Mouse (Mus musculus) G1E (cell line): Measurements from ENCODE around the gene Kcne2. TPM values are rescaled to one million over a fixed set of nuclear protein-coding genes. Genes with fewer than 3 reads are reported as not detected.

Experiments
- ATAC-seq: 2 replicates; pipeline ENCODE4 v1.8.0; 2016; ENCODE audit warnings: mild to moderate bottlenecking; ENCODE audit not compliant: insufficient number of reproducible peaks, poor library complexity, low FRiP score, severe bottlenecking; ENCODE audit errors: extremely low read depth
- DNase-seq: peaks from one replicate; pipeline ENCODE4 v3.0.0; 2012; ENCODE audit warnings: low spot score
- H3K27me3 ChIP-seq: 2 replicates; pipeline ENCODE4 v1.6.1; 2012; ENCODE audit warnings: mild to moderate bottlenecking, low read length, inconsistent platforms; ENCODE audit not compliant: insufficient read depth
- H3K36me3 ChIP-seq: replicated peaks from 2 replicates; pipeline ENCODE3; 2012; ENCODE audit warnings: mild to moderate bottlenecking, inconsistent platforms
- H3K4me1 ChIP-seq: 2 replicates; pipeline ENCODE4 v1.6.1; 2012; ENCODE audit warnings: low read depth, low read length, inconsistent platforms, mixed read lengths; ENCODE audit not compliant: insufficient read depth
- H3K4me3 ChIP-seq: 2 replicates; pipeline ENCODE4 v1.5.1; 2012; ENCODE audit warnings: low read depth, mild to moderate bottlenecking, inconsistent platforms, low read length, moderate library complexity, mixed read lengths
- H3K9me3 ChIP-seq: replicated peaks from 2 replicates; pipeline ENCODE4 v1.6.1; 2012; ENCODE audit warnings: inconsistent platforms
- CTCF ChIP-seq: IDR thresholded peaks from 2 replicates; pipeline ENCODE4 v1.5.1; 2012; ENCODE audit warnings: low read depth, low read length, inconsistent platforms, mixed read lengths
- GATA1 ChIP-seq: IDR thresholded peaks from 2 replicates; pipeline ENCODE4 v1.6.1; 2012; ENCODE audit warnings: borderline replicate concordance, low read length, inconsistent platforms, mixed read lengths
- GATA2 ChIP-seq: IDR thresholded peaks from 2 replicates; pipeline ENCODE4 v1.6.1; 2012; ENCODE audit warnings: low read depth, low read length, inconsistent platforms, borderline replicate concordance
- POLR2AphosphoS5 ChIP-seq: IDR thresholded peaks from 2 replicates; pipeline ENCODE4 v1.6.1; 2012; ENCODE audit warnings: low read depth, low read length, inconsistent platforms; ENCODE audit not compliant: insufficient replicate concordance
- TAL1 ChIP-seq: conservative IDR thresholded peaks from 2 replicates; pipeline ENCODE4 v1.6.1; 2012; ENCODE audit warnings: low read depth, low read length, inconsistent platforms, mixed read lengths
- polyA plus RNA-seq: library from polyadenylated mRNA; stranded (reverse); fragments of >175 nt; gene quantifications from 2 replicates; pipeline ENCODE4 v1.2.3, GENCODE M21; 2012
- total RNA-seq, 2 experiments: library from RNA; stranded (forward) in 1 of 2; stranded (reverse) in 1 of 2; fragments of 200-1000 nt in 1 of 2; fragments of >200 nt in 1 of 2; fragmentation: Nextera tagmentation in 1 of 2; gene quantifications; 2 replicates each; pipeline ENCODE4 v1.2.3; 2014 to 2017

Gene Kcne2
- total RNA-seq (2014; fragmentation: Nextera tagmentation), result not detected in 2 replicates
- total RNA-seq (2017), result 0.11 TPM in 1 of 2 replicates, not detected in the other
- not detected in 2 replicates for polyA plus RNA-seq

GRCm38 (mm10) chr16:92292101-92292500 lies at the start of gene Kcne2:
Gene Kcne2, plus strand, starts transcription at chr16:92292389.
- TF ChIP-seq GATA1, result no peak
- TF ChIP-seq GATA2, result no peak
- no peak for TF ChIP-seq POLR2AphosphoS5
- TF ChIP-seq CTCF, result no peak
- no peak for TF ChIP-seq TAL1
- DNase-seq (no peak), ATAC-seq (no peak)
- H3K4me3 ChIP-seq, result no peak within 1 kb of the TSS
- H3K9me3 ChIP-seq, result no peaks in the 10 kb centered on the region; the same call in 1 of the 2 replicates
- no peaks in the 10 kb centered on the region for H3K36me3 ChIP-seq
- no peaks in the 10 kb centered on the region for H3K4me1 ChIP-seq
- H3K27me3 ChIP-seq, result peaks cover 46% of the 10 kb centered on the region

GRCm38 (mm10) chr16:92245909-92246308 lies 46.3 kb upstream of the Kcne2 start:
- Histone ChIP-seq H3K27me3 (peaks cover 2% of the 10 kb centered on the region), H3K4me3 (no peak overlapping the region), H3K9me3 (no peaks in the 10 kb centered on the region), H3K4me1 (no peaks in the 10 kb centered on the region), H3K36me3 (no peaks in the 10 kb centered on the region)
- TF ChIP-seq GATA1, result no peak
- no peak for TF ChIP-seq CTCF
- TF ChIP-seq GATA2, result no peak
- no peak for TF ChIP-seq POLR2AphosphoS5
- no peak for TF ChIP-seq TAL1
- ATAC-seq (no peak), DNase-seq (no peak)

- Histone ChIP-seq H3K27me3 (no peaks in the 10 kb centered on the region; the same call in 1 of the 2 replicates), H3K36me3 (no peaks in the 10 kb centered on the region), H3K4me3 (no peak overlapping the region), H3K4me1 (no peaks in the 10 kb centered on the region), H3K9me3 (no peaks in the 10 kb centered on the region)
- no peak for TF ChIP-seq CTCF
- TF ChIP-seq GATA1, result no peak
- TF ChIP-seq GATA2, result no peak
- TF ChIP-seq POLR2AphosphoS5, result no peak
- no peak for TF ChIP-seq TAL1
- DNase-seq (no peak), ATAC-seq (no peak)
Observed at GRCm38 (mm10) chr16:92246974-92247373, 45.2 kb upstream of the Kcne2 start.

DNA sequence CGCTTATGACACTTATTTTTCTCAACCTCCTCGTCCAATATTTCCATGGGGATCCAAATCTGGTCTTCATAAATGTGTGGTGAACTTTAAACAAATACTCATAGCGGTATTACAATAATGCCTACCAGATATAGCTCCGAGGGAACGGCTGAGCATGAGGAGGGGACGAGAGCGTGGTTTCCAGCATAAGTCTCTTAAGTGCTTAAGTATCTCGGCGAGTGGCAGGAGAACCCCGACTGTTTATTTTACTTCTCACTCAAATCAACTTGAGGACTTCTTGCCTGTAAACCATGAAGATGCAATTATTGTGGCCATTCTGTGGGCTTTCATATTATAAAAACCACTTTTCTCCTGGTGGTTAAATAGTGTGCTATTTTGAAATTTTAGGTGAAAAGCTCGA lies 44.5 kb upstream of the Kcne2 start:
- ATAC-seq (no peak), DNase-seq (no peak)
- Histone ChIP-seq H3K4me1 (no peaks in the 10 kb centered on the region), H3K9me3 (no peaks in the 10 kb centered on the region), H3K36me3 (no peaks in the 10 kb centered on the region), H3K4me3 (no peak overlapping the region), H3K27me3 (peaks cover 2% of the 10 kb centered on the region; the same call in 1 of the 2 replicates)
- TF ChIP-seq POLR2AphosphoS5, result no peak
- no peak for TF ChIP-seq TAL1
- no peak for TF ChIP-seq GATA1
- TF ChIP-seq CTCF, result no peak
- no peak for TF ChIP-seq GATA2

- Histone ChIP-seq H3K9me3 (no peaks in the 10 kb centered on the region), H3K4me3 (no peak overlapping the region)
- ATAC-seq, result no peak
Observed at GRCm38 (mm10) chr16:92249681-92250080, 42.5 kb upstream of the Kcne2 start.

DNA sequence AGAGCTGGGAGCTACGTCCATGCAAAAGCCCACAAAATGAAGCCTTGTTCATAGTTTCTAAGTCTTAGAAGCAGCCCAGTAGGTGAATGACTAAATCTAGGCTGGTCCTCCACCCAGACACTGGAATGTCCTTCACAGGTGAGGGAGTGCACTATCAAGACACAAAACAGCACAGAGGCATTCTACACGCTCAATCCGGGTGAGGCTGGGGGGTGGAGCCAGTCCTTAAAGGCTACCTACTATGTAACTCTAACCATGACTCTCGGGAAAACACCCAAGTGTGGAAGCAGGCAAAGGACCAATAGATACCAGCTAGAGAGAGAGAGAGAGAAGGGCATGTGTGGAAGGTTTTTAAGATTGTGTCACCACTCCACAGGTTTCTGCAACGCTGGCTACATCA lies 41.7 kb upstream of the Kcne2 start:
- Histone ChIP-seq H3K9me3 (no peaks in the 10 kb centered on the region), H3K4me3 (no peak overlapping the region), H3K27me3 (peaks cover 14% of the 10 kb centered on the region), H3K4me1 (no peaks in the 10 kb centered on the region), H3K36me3 (no peaks in the 10 kb centered on the region)
- DNase-seq, result no peak
- ATAC-seq, result no peak
- TF ChIP-seq GATA2 (no peak), GATA1 (no peak), CTCF (no peak), TAL1 (no peak), POLR2AphosphoS5 (no peak)

More at GRCm38 (mm10) chr16:92249681-92250080, 42.5 kb upstream of the Kcne2 start:
- TF ChIP-seq POLR2AphosphoS5 (no peak), GATA2 (no peak), GATA1 (no peak), TAL1 (no peak), CTCF (no peak)
- Histone ChIP-seq H3K4me1 (no peaks in the 10 kb centered on the region), H3K36me3 (no peaks in the 10 kb centered on the region), H3K27me3 (peaks cover 14% of the 10 kb centered on the region)
- DNase-seq, result no peak
